Mouse (Mus musculus) midbrain, embryonic 12.5 days (tissue): ENCODE measurements at regions not wholly inside any gene's neighbourhood (a gene's known extent, or its start where the extent isn't known, plus 50 kb on each side); places are given as distances from the start of the nearest gene placed in this dataset.

ENCODE experiments used
- ATAC-seq: fragments of 200-750 bp; cut with Nextera tagmentation; 2 replicates; pipeline ENCODE4 v1.8.0; 2017; ENCODE audit warnings: low read depth, moderate TSS enrichment, moderate library complexity; ENCODE audit not compliant: low FRiP score
- H3K27ac ChIP-seq: fragments of 300-500 bp; sonication (generic); replicated peaks from 2 replicates; pipeline ENCODE4 v1.5.1; 2016; ENCODE audit warnings: mild to moderate bottlenecking
- H3K27me3 ChIP-seq: fragments of 300-500 bp; sonication (generic); 2 replicates; pipeline ENCODE4 v1.6.1; 2016; ENCODE audit warnings: mild to moderate bottlenecking
- H3K36me3 ChIP-seq: fragments of 300-500 bp; sonication (generic); 2 replicates; pipeline ENCODE4 v1.6.1; 2016
- H3K4me1 ChIP-seq: fragments of 300-500 bp; sonication (generic); 2 replicates; pipeline ENCODE4 v1.6.1; 2016
- H3K4me2 ChIP-seq: fragments of 300-500 bp; sonication (generic); replicated peaks from 2 replicates; pipeline ENCODE4 v1.6.1; 2016; ENCODE audit warnings: mild to moderate bottlenecking, moderate library complexity
- H3K4me3 ChIP-seq: fragments of 300-500 bp; sonication (generic); 2 replicates; pipeline ENCODE4 v1.5.1; 2016; ENCODE audit warnings: mild to moderate bottlenecking
- H3K9ac ChIP-seq: fragments of 300-500 bp; sonication (generic); replicated peaks from 2 replicates; pipeline ENCODE4 v1.6.1; 2016; ENCODE audit warnings: mild to moderate bottlenecking, moderate library complexity
- H3K9me3 ChIP-seq: fragments of 300-500 bp; sonication (generic); 2 replicates; pipeline ENCODE4 v1.6.1; 2016; ENCODE audit warnings: mild to moderate bottlenecking
- WGBS: fragments of 180-500 bp; shearing (Covaris S2); methylation state at CpG from one replicate; pipeline ENCODE4 v1.1.7; 2016; 5-methylcytosine and 5-hydroxymethylcytosine counted together

- no peak overlapping the region for H3K27ac ChIP-seq
- no peak overlapping the region for H3K4me2 ChIP-seq
- no peaks in the 10 kb centered on the region for H3K9me3 ChIP-seq
- no peaks in the 10 kb centered on the region for H3K4me1 ChIP-seq
- no peak overlapping the region for H3K4me3 ChIP-seq
- H3K27me3 ChIP-seq, result peaks cover 12% of the 10 kb centered on the region
- ATAC-seq, result no peak
- H3K9ac ChIP-seq, result no peak overlapping the region
- no peaks in the 10 kb centered on the region for H3K36me3 ChIP-seq
- 67% methylated on average over 7 of the region's 7 CpGs for WGBS
Observed at GRCm38 (mm10) chr1:190041096-190041706, 119.0 kb upstream of the Smyd2 start.

- Histone ChIP-seq H3K36me3 (no peaks in the 10 kb centered on the region), H3K9me3 (no peaks in the 10 kb centered on the region), H3K4me1 (0 out of 2 replicates have a peak, but pooled peaks cover 6% of the 10 kb centered on the region), H3K27ac (no peak overlapping the region), H3K9ac (no peak overlapping the region), H3K4me2 (no peak overlapping the region), H3K27me3 (peaks cover 10% of the 10 kb centered on the region; the same call in 1 of the 2 replicates), H3K4me3 (no peak overlapping the region)
- 53% methylated on average over 5 of the region's 5 CpGs for WGBS
- ATAC-seq, result no peak
Observed at GRCm38 (mm10) chr1:190038046-190038445, 115.9 kb upstream of the Smyd2 start.

- Histone ChIP-seq H3K27me3 (peaks cover 5% of the 10 kb centered on the region; the same call in 1 of the 2 replicates), H3K4me1 (0 out of 2 replicates have a peak, but pooled peaks cover 6% of the 10 kb centered on the region), H3K27ac (no peak overlapping the region), H3K36me3 (no peaks in the 10 kb centered on the region), H3K9ac (no peak overlapping the region), H3K9me3 (no peaks in the 10 kb centered on the region), H3K4me3 (no peak overlapping the region), H3K4me2 (no peak overlapping the region)
- no peak for ATAC-seq
- WGBS, result 50% methylated on average over 6 of the region's 6 CpGs
Observed at GRCm38 (mm10) chr1:190036726-190037125, 114.6 kb upstream of the Smyd2 start.

- no peaks in the 10 kb centered on the region for H3K9me3 ChIP-seq
- no peaks in the 10 kb centered on the region for H3K36me3 ChIP-seq
- H3K9ac ChIP-seq, result no peak overlapping the region
- no peak for ATAC-seq
- peaks cover 5% of the 10 kb centered on the region; the same call in 1 of the 2 replicates for H3K27me3 ChIP-seq
- 91% methylated on average over 11 of the region's 11 CpGs for WGBS
- 0 out of 2 replicates have a peak, but pooled peaks cover 6% of the 10 kb centered on the region for H3K4me1 ChIP-seq
- H3K4me3 ChIP-seq, result no peak overlapping the region
- H3K27ac ChIP-seq, result no peak overlapping the region
- no peak overlapping the region for H3K4me2 ChIP-seq
Observed at GRCm38 (mm10) chr1:190035935-190036334, 113.8 kb upstream of the Smyd2 start.

- Histone ChIP-seq H3K27me3 (peaks cover 5% of the 10 kb centered on the region; the same call in 1 of the 2 replicates), H3K9me3 (no peaks in the 10 kb centered on the region), H3K4me2 (no peak overlapping the region), H3K9ac (no peak overlapping the region), H3K36me3 (no peaks in the 10 kb centered on the region), H3K4me1 (0 out of 2 replicates have a peak, but pooled peaks cover 6% of the 10 kb centered on the region), H3K27ac (no peak overlapping the region), H3K4me3 (no peak overlapping the region)
- 38% methylated on average over 5 of the region's 5 CpGs for WGBS
- no peak for ATAC-seq
Observed at GRCm38 (mm10) chr1:190034091-190034490, 111.9 kb upstream of the Smyd2 start.

- Histone ChIP-seq H3K27ac (no peak overlapping the region), H3K4me3 (no peak overlapping the region), H3K9me3 (no peaks in the 10 kb centered on the region), H3K36me3 (no peaks in the 10 kb centered on the region), H3K9ac (no peak overlapping the region), H3K4me2 (no peak overlapping the region), H3K27me3 (no peaks in the 10 kb centered on the region), H3K4me1 (peaks cover 8% of the 10 kb centered on the region; the same call in 1 of the 2 replicates)
- ATAC-seq, result no peak
- 39% methylated on average over 8 of the region's 8 CpGs for WGBS
Observed at GRCm38 (mm10) chr1:190027536-190027935, 105.4 kb upstream of the Smyd2 start.

- Histone ChIP-seq H3K9me3 (no peaks in the 10 kb centered on the region), H3K4me1 (peaks cover 5% of the 10 kb centered on the region), H3K9ac (no peak overlapping the region), H3K4me3 (no peak overlapping the region), H3K36me3 (no peaks in the 10 kb centered on the region), H3K27ac (no peak overlapping the region), H3K4me2 (no peak overlapping the region), H3K27me3 (peaks cover 8% of the 10 kb centered on the region; the same call in 1 of the 2 replicates)
- WGBS, result 77% methylated on average over 6 of the region's 6 CpGs
- ATAC-seq, result no peak
Observed at GRCm38 (mm10) chr1:190009466-190009865, 87.3 kb upstream of the Smyd2 start.

- Histone ChIP-seq H3K27me3 (peaks cover 8% of the 10 kb centered on the region; the same call in 1 of the 2 replicates), H3K4me2 (no peak overlapping the region), H3K4me1 (peaks cover 5% of the 10 kb centered on the region), H3K9ac (no peak overlapping the region), H3K4me3 (no peak overlapping the region), H3K9me3 (no peaks in the 10 kb centered on the region), H3K27ac (no peak overlapping the region), H3K36me3 (no peaks in the 10 kb centered on the region)
- WGBS, result 59% methylated on average over 7 of the region's 7 CpGs
- ATAC-seq, result no peak
Observed at GRCm38 (mm10) chr1:190007271-190007670, 85.1 kb upstream of the Smyd2 start.

GRCm38 (mm10) chr1:190001084-190001483, 78.9 kb upstream of the Smyd2 start:
- Histone ChIP-seq H3K36me3 (no peaks in the 10 kb centered on the region), H3K27ac (no peak overlapping the region), H3K27me3 (no peaks in the 10 kb centered on the region), H3K4me3 (no peak overlapping the region), H3K4me1 (no peaks in the 10 kb centered on the region), H3K9ac (no peak overlapping the region), H3K4me2 (no peak overlapping the region), H3K9me3 (no peaks in the 10 kb centered on the region)
- WGBS, result 88% methylated on average over 4 of the region's 4 CpGs
- ATAC-seq, result no peak

- Histone ChIP-seq H3K4me3 (no peak overlapping the region), H3K9ac (no peak overlapping the region), H3K36me3 (no peaks in the 10 kb centered on the region), H3K27me3 (no peaks in the 10 kb centered on the region), H3K4me1 (peaks cover 10% of the 10 kb centered on the region; the same call in 1 of the 2 replicates), H3K9me3 (no peaks in the 10 kb centered on the region), H3K4me2 (no peak overlapping the region), H3K27ac (no peak overlapping the region)
- no peak for ATAC-seq
- WGBS, result 73% methylated on average over 5 of the region's 5 CpGs
Observed at GRCm38 (mm10) chr1:189993706-189994105, 71.5 kb upstream of the Smyd2 start.

GRCm38 (mm10) chr1:189993221-189993620, 71.1 kb upstream of the Smyd2 start:
- 91% methylated on average over 3 of the region's 3 CpGs for WGBS

GRCm38 (mm10) chr1:189991089-189991488, 68.9 kb upstream of the Smyd2 start:
- no peaks in the 10 kb centered on the region for H3K9me3 ChIP-seq
- H3K4me1 ChIP-seq, result peaks cover 10% of the 10 kb centered on the region; the same call in 1 of the 2 replicates
- H3K4me2 ChIP-seq, result no peak overlapping the region
- ATAC-seq, result no peak
- no peak overlapping the region for H3K4me3 ChIP-seq
- WGBS, result 94% methylated on average over 3 of the region's 3 CpGs
- H3K36me3 ChIP-seq, result no peaks in the 10 kb centered on the region
- H3K27ac ChIP-seq, result peak overlapping the region; percentile 42; the same call in 1 of the 2 replicates
- no peak overlapping the region for H3K9ac ChIP-seq
- 0 out of 2 replicates have a peak, but pooled peaks cover 3% of the 10 kb centered on the region for H3K27me3 ChIP-seq

More at GRCm38 (mm10) chr1:189993221-189993620, 71.1 kb upstream of the Smyd2 start:
- Histone ChIP-seq H3K4me3 (no peak overlapping the region), H3K4me1 (peaks cover 10% of the 10 kb centered on the region; the same call in 1 of the 2 replicates), H3K9ac (no peak overlapping the region), H3K27me3 (0 out of 2 replicates have a peak, but pooled peaks cover under 1% of the 10 kb centered on the region), H3K9me3 (no peaks in the 10 kb centered on the region), H3K36me3 (no peaks in the 10 kb centered on the region), H3K27ac (no peak overlapping the region), H3K4me2 (no peak overlapping the region)
- no peak for ATAC-seq
